Mouse (Mus musculus): Measurements from ENCODE around the gene Ddx21. TPM values are rescaled to one million over a fixed set of nuclear protein-coding genes. Genes with fewer than 3 reads are reported as not detected.
"Not testable (repeated sequence)": the region's sequence is repeated elsewhere in the genome, so short reads cannot be mapped to it uniquely, and the experiment has no call there.

Gene Ddx21
- polyA plus RNA-seq (2016; fragmentation: Nextera tagmentation; extraction: Ambion mirVana): 27.4 and 28.8 TPM in 2 replicates

DNA sequence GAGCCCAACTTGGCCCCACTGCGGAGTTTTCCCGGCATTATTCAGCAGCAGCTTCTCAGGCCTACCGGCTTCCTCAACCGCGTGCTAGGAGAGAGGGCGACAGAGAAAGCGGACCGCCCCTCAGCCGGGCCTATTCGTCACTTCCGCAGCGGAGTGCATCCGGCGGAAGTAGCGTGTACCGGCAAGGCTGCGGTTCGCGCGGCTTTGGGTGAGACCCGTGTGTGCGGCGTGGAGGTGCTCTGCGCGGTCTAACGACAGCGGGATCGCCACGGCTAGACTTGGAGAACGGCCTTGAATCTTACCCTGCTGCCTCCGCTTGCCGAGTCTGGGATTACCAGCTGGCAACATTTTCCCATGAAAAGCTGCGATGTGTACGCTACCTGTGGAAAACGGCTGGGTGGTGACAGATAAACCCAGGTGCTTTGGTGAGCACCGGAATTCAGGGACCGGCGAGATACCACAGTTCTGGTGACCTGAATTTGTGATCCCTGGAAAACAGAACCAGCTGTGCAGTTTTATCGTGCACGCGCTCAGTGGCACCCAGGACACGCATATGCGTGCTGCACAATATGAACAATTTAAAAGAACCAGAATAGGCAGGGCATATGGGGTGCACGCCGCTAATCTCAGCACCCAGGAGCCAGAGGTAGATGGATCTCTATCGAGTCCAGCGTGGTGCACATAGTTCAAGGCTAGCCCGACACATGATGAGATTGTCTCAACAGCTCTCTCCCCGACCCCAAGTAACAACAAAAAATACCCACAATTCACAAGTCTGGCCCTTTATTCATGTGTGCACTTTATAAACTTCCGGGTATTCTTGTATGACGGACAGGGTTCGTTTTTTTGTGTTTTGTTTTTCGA lies at the start of gene Ddx21:
Ddx21 (minus strand) TSS at position 105 of the 864 bp plus-strand sequence.
- H3K9me3 ChIP-seq: no peaks in the 10 kb centered on the region
- peak; percentile 94 for ATAC-seq (ENCODE audit: insufficient number of reproducible peaks, insufficient read depth, low FRiP score, low TSS enrichment)
- H3K4me1 ChIP-seq: peaks cover 5% of the 10 kb centered on the region; the same call in 1 of the 2 replicates
- 7% methylated on average over 53 of the region's 53 CpGs for WGBS
- H3K9ac ChIP-seq: peak within 1 kb of the TSS; percentile 78
- H3K27ac ChIP-seq: peak within 1 kb of the TSS; percentile 77
- H3K4me2 ChIP-seq (replicated peaks): peak within 1 kb of the TSS; percentile 93
- peak within 1 kb of the TSS; percentile 95 for H3K4me3 ChIP-seq
- peaks cover 12% of the 10 kb centered on the region for H3K36me3 ChIP-seq
- H3K27me3 ChIP-seq: no peaks in the 10 kb centered on the region

DNA sequence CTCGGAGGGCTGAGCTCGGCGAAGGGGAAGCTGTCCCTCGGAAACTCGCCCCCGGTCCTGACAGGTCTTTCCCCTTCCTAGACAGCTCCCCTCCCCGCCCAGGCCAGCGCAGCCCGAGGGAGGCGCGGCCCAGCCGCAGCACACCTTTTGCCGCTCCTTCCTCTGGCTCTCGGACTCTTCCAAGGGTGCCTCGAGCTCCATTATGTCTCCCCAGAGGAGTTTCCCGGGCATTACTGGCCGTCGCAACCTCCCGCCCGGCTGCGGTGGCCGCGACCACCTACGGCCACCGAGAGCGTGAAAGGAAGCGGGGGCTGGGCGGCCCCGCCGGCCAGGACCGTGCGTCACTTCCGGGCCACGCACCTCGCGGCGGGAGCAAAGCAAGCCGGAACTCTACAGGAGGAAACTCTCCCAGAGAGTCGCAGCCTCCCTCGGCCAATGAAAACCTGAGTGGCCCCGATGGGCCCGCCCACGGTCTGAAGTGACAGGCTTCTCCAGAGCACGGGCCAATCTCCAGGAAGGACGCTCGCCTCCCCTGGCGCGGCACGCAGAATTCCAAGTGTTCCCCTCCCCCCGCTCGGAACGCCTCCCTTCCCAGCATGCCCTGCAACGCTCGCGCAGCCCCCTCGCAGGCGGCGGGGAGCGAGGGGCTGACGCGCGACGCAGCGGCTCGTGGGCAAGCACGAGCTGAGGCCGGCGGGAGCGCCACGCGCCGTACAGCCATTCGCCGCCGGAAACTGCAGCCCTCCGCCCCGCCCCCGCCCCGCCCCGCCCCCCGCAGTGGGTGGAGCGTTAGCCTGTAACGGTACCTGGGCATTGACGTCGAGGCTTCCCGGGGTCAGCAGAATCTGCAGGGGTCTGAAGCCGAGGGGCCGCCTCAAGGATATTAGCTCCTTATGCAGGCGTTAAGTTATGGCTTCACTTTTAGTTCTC lies 49.1 kb upstream of the Ddx21 start, which contains the start of gene Ddx50:
Ddx50 (minus strand) TSS at position 338 of the 930 bp plus-strand sequence.
- Histone ChIP-seq H3K27me3 (no peaks in the 10 kb centered on the region), H3K4me2 (replicated peaks) (peak within 1 kb of the TSS; percentile 78), H3K9me3 (no peaks in the 10 kb centered on the region), H3K27ac (peak within 1 kb of the TSS; percentile 95), H3K4me1 (peaks cover 10% of the 10 kb centered on the region), H3K36me3 (peaks cover 9% of the 10 kb centered on the region), H3K4me3 (peak within 1 kb of the TSS; percentile 95), H3K9ac (peak within 1 kb of the TSS; percentile 88)
- WGBS: under 1% methylated on average over 86 of the region's 89 CpGs
- peak; percentile 100 for ATAC-seq (ENCODE audit: insufficient number of reproducible peaks, insufficient read depth, low FRiP score, low TSS enrichment)

GRCm38 (mm10) chr10:62650358-62650782 lies 48.3 kb upstream of the Ddx21 start:
- H3K4me2 ChIP-seq (replicated peaks): peak overlapping the region; percentile 78
- H3K27ac ChIP-seq: peak overlapping the region; percentile 95
- H3K4me1 ChIP-seq: peaks cover 10% of the 10 kb centered on the region
- peak overlapping the region; percentile 95 for H3K4me3 ChIP-seq
- ATAC-seq (ENCODE audit: insufficient number of reproducible peaks, insufficient read depth, low FRiP score, low TSS enrichment): no peak
- peak overlapping the region; percentile 88 for H3K9ac ChIP-seq
- under 1% methylated on average over 17 of the region's 17 CpGs for WGBS
- H3K27me3 ChIP-seq: no peaks in the 10 kb centered on the region
- H3K36me3 ChIP-seq: peaks cover 11% of the 10 kb centered on the region
- no peaks in the 10 kb centered on the region for H3K9me3 ChIP-seq

DNA sequence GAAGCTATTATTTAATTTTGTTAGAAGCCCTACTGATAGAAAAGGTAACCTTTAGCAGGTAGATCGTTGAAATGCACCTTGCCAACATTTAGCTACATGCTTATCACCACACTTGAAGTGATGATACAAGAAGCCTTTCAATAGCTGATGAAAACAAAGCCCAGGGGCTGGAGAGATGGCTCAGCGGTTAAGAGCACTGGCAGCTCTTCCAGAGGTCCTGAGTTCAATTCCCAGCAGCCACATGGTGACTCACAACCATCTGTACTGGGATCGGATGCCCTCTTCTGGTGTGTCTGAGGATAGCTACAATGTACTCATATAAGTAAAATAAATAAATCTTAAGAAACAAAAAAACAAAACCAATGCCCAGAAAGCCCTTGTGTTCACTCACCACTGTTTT lies 2.1 kb upstream of the Ddx21 start:
- H3K4me1 ChIP-seq: peaks cover 5% of the 10 kb centered on the region; the same call in 1 of the 2 replicates
- 88% methylated on average over 3 of the region's 3 CpGs for WGBS

DNA sequence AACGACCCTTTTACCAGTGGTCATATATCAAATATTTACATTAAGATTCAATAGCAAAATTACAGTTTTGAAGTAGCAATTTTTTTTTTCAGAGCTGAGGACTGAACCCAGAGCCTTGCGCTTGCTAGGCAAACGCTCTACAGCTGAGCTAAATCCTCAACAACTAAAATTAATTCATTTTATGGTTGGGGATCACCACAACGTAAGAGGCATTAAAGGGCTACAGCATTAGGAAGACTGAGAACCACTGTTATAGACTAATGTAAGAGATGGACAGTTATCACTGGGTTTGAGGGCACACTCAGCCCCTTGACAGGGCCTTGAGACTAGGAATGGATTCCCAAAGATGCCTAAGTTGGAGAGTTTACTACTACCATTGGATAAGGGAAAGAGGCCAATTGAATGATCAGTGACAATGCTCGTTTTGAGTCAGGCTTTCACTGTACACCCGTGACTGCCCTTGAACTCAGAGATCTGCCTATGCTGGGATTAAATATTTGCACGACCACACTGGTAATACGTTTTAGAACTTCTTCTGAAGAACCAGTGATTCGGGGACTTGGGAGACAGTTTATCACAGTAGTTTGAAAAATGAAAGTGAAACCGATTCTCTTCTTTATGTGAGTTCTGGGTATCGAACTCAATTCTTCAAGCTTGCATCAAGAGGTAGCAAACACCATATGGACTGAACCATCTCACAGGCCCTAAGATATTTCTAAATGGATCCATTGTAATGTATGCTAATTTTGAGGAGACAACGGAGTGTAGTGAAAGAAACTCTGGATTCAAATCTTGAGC lies 1.4 kb upstream of the Ddx21 start:
- Histone ChIP-seq H3K4me2 (replicated peaks) (peak overlapping the region; percentile 93; the same call in 1 of the 2 replicates), H3K36me3 (peaks cover 2% of the 10 kb centered on the region), H3K27me3 (no peaks in the 10 kb centered on the region), H3K9ac (no peak overlapping the region), H3K9me3 (no peaks in the 10 kb centered on the region), H3K4me1 (peaks cover 5% of the 10 kb centered on the region; the same call in 1 of the 2 replicates), H3K4me3 (no peak overlapping the region), H3K27ac (no peak overlapping the region)
- WGBS: 90% methylated on average over 12 of the region's 12 CpGs
- no peak for ATAC-seq (ENCODE audit: insufficient number of reproducible peaks, insufficient read depth, low FRiP score, low TSS enrichment)

More for the DNA sequence above, 2.1 kb upstream of the Ddx21 start:
- Histone ChIP-seq H3K36me3 (no peaks in the 10 kb centered on the region), H3K27ac (no peak overlapping the region), H3K9me3 (no peaks in the 10 kb centered on the region), H3K9ac (no peak overlapping the region), H3K4me3 (no peak overlapping the region), H3K27me3 (no peaks in the 10 kb centered on the region), H3K4me2 (replicated peaks) (no peak overlapping the region)
- no peak for ATAC-seq (ENCODE audit: insufficient number of reproducible peaks, insufficient read depth, low FRiP score, low TSS enrichment)

GRCm38 (mm10) chr10:62601833-62602176 lies 276 bp downstream of the Ddx21 start:
- peak; percentile 74; the same call in 1 of the 2 replicates for ATAC-seq (ENCODE audit: insufficient number of reproducible peaks, insufficient read depth, low FRiP score, low TSS enrichment)
- peak overlapping the region; percentile 77 for H3K27ac ChIP-seq
- under 1% methylated on average over 23 of the region's 23 CpGs for WGBS

GRCm38 (mm10) chr10:62601053-62601791 lies 859 bp downstream of the Ddx21 start:
- Histone ChIP-seq H3K27me3 (no peaks in the 10 kb centered on the region), H3K27ac (no peak overlapping the region), H3K4me1 (peaks cover 5% of the 10 kb centered on the region; the same call in 1 of the 2 replicates), H3K9me3 (no peaks in the 10 kb centered on the region), H3K9ac (peak overlapping the region; percentile 78), H3K4me3 (peak overlapping the region; percentile 95), H3K36me3 (peaks cover 15% of the 10 kb centered on the region), H3K4me2 (replicated peaks) (peak overlapping the region; percentile 93)
- 11% methylated on average over 20 of the region's 20 CpGs for WGBS
- ATAC-seq (ENCODE audit: insufficient number of reproducible peaks, insufficient read depth, low FRiP score, low TSS enrichment): no peak

More at GRCm38 (mm10) chr10:62601833-62602176, 276 bp downstream of the Ddx21 start:
- Histone ChIP-seq H3K36me3 (peaks cover 13% of the 10 kb centered on the region), H3K4me2 (replicated peaks) (peak overlapping the region; percentile 93), H3K4me3 (peak overlapping the region; percentile 95), H3K9ac (peak overlapping the region; percentile 78), H3K27me3 (no peaks in the 10 kb centered on the region), H3K4me1 (peaks cover 5% of the 10 kb centered on the region; the same call in 1 of the 2 replicates), H3K9me3 (no peaks in the 10 kb centered on the region)

DNA sequence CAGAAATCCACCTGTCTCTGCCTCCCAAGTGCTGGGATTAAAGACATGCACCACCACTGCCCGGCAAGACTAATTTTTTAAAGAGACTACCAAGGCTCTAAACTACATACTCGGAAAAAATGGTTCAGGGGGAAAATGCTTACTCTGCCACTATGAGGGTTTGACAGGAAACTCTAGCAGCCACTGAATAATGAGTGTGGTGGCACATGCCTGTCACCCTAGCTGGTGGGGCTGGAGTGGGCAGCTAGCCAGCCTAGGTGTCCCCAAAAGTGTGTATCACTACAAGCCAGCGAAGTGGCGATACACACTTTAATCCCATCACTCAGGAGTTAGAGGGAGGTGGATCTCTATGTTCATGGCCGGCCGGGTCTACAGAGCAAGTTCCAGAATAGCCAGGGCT lies 2.0 kb downstream of the Ddx21 start:
- Histone ChIP-seq H3K27me3 (no peaks in the 10 kb centered on the region), H3K4me1 (peaks cover 5% of the 10 kb centered on the region; the same call in 1 of the 2 replicates), H3K4me2 (replicated peaks) (no peak overlapping the region), H3K9ac (no peak overlapping the region), H3K27ac (no peak overlapping the region), H3K9me3 (no peaks in the 10 kb centered on the region), H3K36me3 (peaks cover 23% of the 10 kb centered on the region), H3K4me3 (no peak overlapping the region)
- WGBS: 87% methylated on average over 6 of the region's 6 CpGs
- no peak for ATAC-seq (ENCODE audit: insufficient number of reproducible peaks, insufficient read depth, low FRiP score, low TSS enrichment)

DNA sequence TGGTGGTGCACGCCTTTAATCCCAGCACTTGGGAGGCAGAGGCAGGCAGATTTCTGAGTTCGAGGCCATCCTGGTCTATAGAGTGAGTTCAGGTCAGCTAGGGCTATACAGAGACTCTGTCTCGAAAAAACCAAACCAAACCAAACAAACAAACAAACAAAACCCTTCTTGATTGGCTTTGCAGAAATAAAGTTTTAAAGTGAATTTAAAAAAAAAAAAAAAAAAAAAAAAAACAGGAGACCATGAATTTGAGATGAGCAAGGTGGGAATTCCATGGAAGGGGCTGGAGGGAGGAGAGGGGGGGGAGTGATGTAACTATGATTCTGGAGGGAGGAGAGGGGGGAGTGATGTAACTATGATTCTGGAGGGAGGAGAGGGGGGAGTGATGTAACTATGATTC lies 2.8 kb downstream of the Ddx21 start:
- H3K4me2 ChIP-seq (replicated peaks); H3K4me1 ChIP-seq; H3K9ac ChIP-seq; H3K9me3 ChIP-seq; ATAC-seq (ENCODE audit: insufficient number of reproducible peaks, insufficient read depth, low FRiP score, low TSS enrichment); H3K4me3 ChIP-seq; H3K27me3 ChIP-seq; H3K27ac ChIP-seq: not testable (repeated sequence)
- peaks cover 30% of the 10 kb centered on the region for H3K36me3 ChIP-seq
- 94% methylated on average over 3 of the region's 3 CpGs for WGBS

GRCm38 (mm10) chr10:62592496-62592895 lies 9.6 kb downstream of the Ddx21 start:
- Histone ChIP-seq H3K27me3 (no peaks in the 10 kb centered on the region), H3K4me2 (replicated peaks) (no peak overlapping the region), H3K4me3 (no peak overlapping the region), H3K27ac (no peak overlapping the region), H3K9me3 (no peaks in the 10 kb centered on the region), H3K9ac (no peak overlapping the region), H3K4me1 (no peaks in the 10 kb centered on the region), H3K36me3 (peaks cover 81% of the 10 kb centered on the region)
- WGBS: 87% methylated on average over 7 of the region's 7 CpGs
- no peak for ATAC-seq (ENCODE audit: insufficient number of reproducible peaks, insufficient read depth, low FRiP score, low TSS enrichment)

Data from embryonic facial prominence, embryonic 12.5 days (tissue).